Mouse (Mus musculus) E14TG2a.4 (cell line): Measurements from ENCODE around the gene Ick.

Experiments used
- H3K27me3 ChIP-seq: 2 replicates; pipeline ENCODE4 v1.6.1; 2014; ENCODE audit warnings: low read length, control low read depth; ENCODE audit not compliant: insufficient read depth
- H3K36me3 ChIP-seq: 2 replicates; pipeline ENCODE4 v1.6.1; 2014; ENCODE audit warnings: low read length, control low read depth; ENCODE audit not compliant: insufficient read depth
- H3K4me1 ChIP-seq: replicated peaks from 2 replicates; pipeline ENCODE4 v1.6.1; 2014; ENCODE audit warnings: low read depth, low read length, control low read depth
- H3K4me3 ChIP-seq: replicated peaks from 2 replicates; pipeline ENCODE4 v1.5.1; 2014; ENCODE audit warnings: mild to moderate bottlenecking, low read length
- H3K9me3 ChIP-seq: 2 replicates; pipeline ENCODE4 v1.6.1; 2014; ENCODE audit warnings: low read length, control low read depth
- CTCF ChIP-seq: conservative IDR thresholded peaks from 2 replicates; pipeline ENCODE4 v1.5.1; 2014; ENCODE audit warnings: low read length
- NANOG ChIP-seq: IDR thresholded peaks from 2 replicates; pipeline ENCODE4 v1.6.1; 2014; ENCODE audit warnings: borderline replicate concordance, low read length, mixed read lengths
- POU5F1 ChIP-seq: IDR thresholded peaks from 2 replicates; pipeline ENCODE4 v1.6.1; 2014; ENCODE audit warnings: low read length, borderline replicate concordance

Gene Ick

GRCm38 (mm10) chr9:78078240-78078639, 30.8 kb upstream of the Ick start:
- Histone ChIP-seq H3K27me3 (no peaks in the 10 kb centered on the region), H3K4me1 (no peaks in the 10 kb centered on the region), H3K36me3 (peaks cover 11% of the 10 kb centered on the region), H3K4me3 (no peak overlapping the region), H3K9me3 (no peaks in the 10 kb centered on the region)
- TF ChIP-seq NANOG (no peak), CTCF (peak; percentile 32; the same call in 1 of the 2 replicates)

- Histone ChIP-seq H3K9me3 (no peaks in the 10 kb centered on the region), H3K4me1 (no peaks in the 10 kb centered on the region), H3K27me3 (no peaks in the 10 kb centered on the region), H3K36me3 (peaks cover 46% of the 10 kb centered on the region), H3K4me3 (no peak overlapping the region)
- TF ChIP-seq CTCF, result no peak
- no peak for TF ChIP-seq NANOG
- TF ChIP-seq POU5F1, result no peak
Observed at GRCm38 (mm10) chr9:78081835-78082234, 27.2 kb upstream of the Ick start.

- H3K9me3 ChIP-seq, result no peaks in the 10 kb centered on the region
- peaks cover 57% of the 10 kb centered on the region for H3K36me3 ChIP-seq
- H3K4me1 ChIP-seq, result peaks cover 5% of the 10 kb centered on the region
- no peaks in the 10 kb centered on the region for H3K27me3 ChIP-seq
- TF ChIP-seq CTCF, result no peak
- no peak for TF ChIP-seq POU5F1
- TF ChIP-seq NANOG, result no peak
- H3K4me3 ChIP-seq, result no peak overlapping the region
Observed at GRCm38 (mm10) chr9:78084341-78084740, 24.7 kb upstream of the Ick start.

- Histone ChIP-seq H3K36me3 (peaks cover 57% of the 10 kb centered on the region), H3K4me1 (peaks cover 15% of the 10 kb centered on the region), H3K9me3 (no peaks in the 10 kb centered on the region), H3K4me3 (no peak overlapping the region), H3K27me3 (no peaks in the 10 kb centered on the region)
- no peak for TF ChIP-seq NANOG
- no peak for TF ChIP-seq POU5F1
- TF ChIP-seq CTCF, result no peak
Observed at GRCm38 (mm10) chr9:78085722-78086287, 23.2 kb upstream of the Ick start.

GRCm38 (mm10) chr9:78087751-78088150, 21.2 kb upstream of the Ick start:
- Histone ChIP-seq H3K9me3 (no peaks in the 10 kb centered on the region), H3K4me3 (no peak overlapping the region), H3K27me3 (no peaks in the 10 kb centered on the region), H3K4me1 (peaks cover 19% of the 10 kb centered on the region), H3K36me3 (peaks cover 46% of the 10 kb centered on the region)
- no peak for TF ChIP-seq CTCF
- no peak for TF ChIP-seq POU5F1
- TF ChIP-seq NANOG, result no peak

- H3K27me3 ChIP-seq, result no peaks in the 10 kb centered on the region
Observed at GRCm38 (mm10) chr9:78088521-78088920, 20.5 kb upstream of the Ick start.

GRCm38 (mm10) chr9:78088971-78089370, 20.0 kb upstream of the Ick start:
- H3K36me3 ChIP-seq, result peaks cover 43% of the 10 kb centered on the region

More at GRCm38 (mm10) chr9:78088521-78088920, 20.5 kb upstream of the Ick start:
- no peak for TF ChIP-seq CTCF
- TF ChIP-seq POU5F1, result no peak
- no peak for TF ChIP-seq NANOG
- Histone ChIP-seq H3K4me1 (peaks cover 19% of the 10 kb centered on the region), H3K4me3 (no peak overlapping the region), H3K36me3 (peaks cover 47% of the 10 kb centered on the region), H3K9me3 (no peaks in the 10 kb centered on the region)

GRCm38 (mm10) chr9:78089906-78090305, 19.1 kb upstream of the Ick start:
- Histone ChIP-seq H3K4me3 (no peak overlapping the region), H3K9me3 (no peaks in the 10 kb centered on the region), H3K36me3 (peaks cover 40% of the 10 kb centered on the region), H3K4me1 (peaks cover 19% of the 10 kb centered on the region), H3K27me3 (no peaks in the 10 kb centered on the region)
- TF ChIP-seq CTCF (no peak), POU5F1 (no peak), NANOG (no peak)

More at GRCm38 (mm10) chr9:78088971-78089370, 20.0 kb upstream of the Ick start:
- TF ChIP-seq CTCF (no peak), NANOG (no peak), POU5F1 (no peak)
- H3K9me3 ChIP-seq, result no peaks in the 10 kb centered on the region
- H3K27me3 ChIP-seq, result no peaks in the 10 kb centered on the region
- H3K4me3 ChIP-seq, result no peak overlapping the region
- H3K4me1 ChIP-seq, result peaks cover 19% of the 10 kb centered on the region

- Histone ChIP-seq H3K4me1 (peaks cover 19% of the 10 kb centered on the region), H3K4me3 (no peak overlapping the region), H3K9me3 (no peaks in the 10 kb centered on the region), H3K27me3 (no peaks in the 10 kb centered on the region), H3K36me3 (peaks cover 40% of the 10 kb centered on the region)
- no peak for TF ChIP-seq NANOG
- no peak for TF ChIP-seq CTCF
- no peak for TF ChIP-seq POU5F1
Observed at GRCm38 (mm10) chr9:78090596-78090995, 18.4 kb upstream of the Ick start.
